Mouse (Mus musculus): ENCODE data around the gene Fkbp15.

The Fkbp15 gene

DNA sequence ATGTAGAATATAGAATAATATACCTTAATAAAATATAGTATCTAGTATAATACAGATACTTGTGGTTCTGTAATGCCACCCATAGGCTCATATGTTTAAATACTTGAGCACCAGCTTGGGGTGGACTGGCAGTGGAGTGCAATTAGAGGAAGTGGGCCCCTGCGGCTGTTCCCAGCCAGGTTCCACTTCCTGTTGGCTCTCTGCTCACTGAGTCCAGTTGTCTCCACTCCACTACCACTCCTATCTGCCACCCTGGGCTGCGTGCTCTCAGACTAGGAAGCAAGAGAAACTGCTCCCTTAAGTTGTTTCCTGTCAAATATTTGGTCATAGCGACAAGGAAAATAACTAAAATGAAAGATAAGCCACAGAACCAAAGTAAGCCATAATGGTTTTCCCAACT, 37.7 kb downstream of the Fkbp15 start:
- DNase-seq (ENCODE audit: extremely low read depth, low read depth), result no peak

- no peak for DNase-seq (ENCODE audit: extremely low read depth, low read depth)
Measured at GRCm38 (mm10) chr4:62318294-62318693, 42.1 kb downstream of the Fkbp15 start.

- DNase-seq (ENCODE audit: extremely low read depth, low read depth), result no peak
Measured at GRCm38 (mm10) chr4:62316456-62316855, 43.9 kb downstream of the Fkbp15 start.

- no peak for DNase-seq (ENCODE audit: extremely low read depth, low read depth)
Measured at GRCm38 (mm10) chr4:62314516-62314915, 45.8 kb downstream of the Fkbp15 start.

DNA sequence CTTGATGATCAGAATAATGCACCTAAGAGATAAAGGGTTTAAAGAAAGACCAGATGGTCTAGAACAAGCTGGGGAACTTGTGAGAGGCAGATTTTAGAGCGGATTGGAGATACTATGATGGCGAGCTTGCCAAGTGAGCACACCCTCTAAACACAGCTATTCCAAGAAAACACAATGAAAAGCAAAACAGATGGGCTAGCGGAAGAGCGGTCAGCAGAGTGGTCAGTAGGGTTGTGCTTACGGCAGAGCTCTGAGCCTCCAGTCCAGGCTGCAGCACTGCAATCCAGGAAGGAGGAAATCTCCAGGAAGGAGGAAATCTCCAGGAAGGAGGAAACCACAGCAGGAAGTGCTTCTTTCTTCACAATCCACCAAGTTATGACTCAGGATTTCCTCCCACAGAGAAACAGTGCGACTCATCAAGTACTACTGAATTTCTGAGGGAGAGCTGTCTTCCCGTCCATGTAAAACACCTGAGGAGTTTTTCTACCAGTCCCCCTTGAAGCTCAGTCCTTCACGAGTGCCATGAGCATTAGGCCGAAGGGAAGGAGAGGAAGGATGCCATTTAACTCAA, 46.6 kb downstream of the Fkbp15 start:
- DNase-seq (ENCODE audit: extremely low read depth, low read depth), result no peak

DNA sequence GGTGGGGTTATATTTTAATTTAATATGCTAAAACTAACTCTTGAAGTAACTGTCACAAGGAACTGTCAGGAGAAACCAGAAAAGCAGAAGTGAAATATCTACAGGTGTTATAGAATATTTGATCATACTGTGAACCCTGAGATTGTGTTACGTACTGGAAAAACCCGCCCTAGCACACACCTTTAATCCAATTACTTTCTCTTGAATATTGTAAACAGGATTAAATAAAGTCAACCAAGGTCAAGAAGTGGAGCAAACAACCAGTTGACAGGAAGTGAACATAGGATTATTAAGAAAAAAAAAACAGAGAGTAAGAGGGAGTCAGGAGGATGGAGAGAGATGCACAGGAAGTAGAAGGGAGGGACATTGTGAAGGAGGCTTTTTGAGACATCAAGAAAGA, 47.5 kb downstream of the Fkbp15 start:
- no peak for DNase-seq (ENCODE audit: extremely low read depth, low read depth)

DNA sequence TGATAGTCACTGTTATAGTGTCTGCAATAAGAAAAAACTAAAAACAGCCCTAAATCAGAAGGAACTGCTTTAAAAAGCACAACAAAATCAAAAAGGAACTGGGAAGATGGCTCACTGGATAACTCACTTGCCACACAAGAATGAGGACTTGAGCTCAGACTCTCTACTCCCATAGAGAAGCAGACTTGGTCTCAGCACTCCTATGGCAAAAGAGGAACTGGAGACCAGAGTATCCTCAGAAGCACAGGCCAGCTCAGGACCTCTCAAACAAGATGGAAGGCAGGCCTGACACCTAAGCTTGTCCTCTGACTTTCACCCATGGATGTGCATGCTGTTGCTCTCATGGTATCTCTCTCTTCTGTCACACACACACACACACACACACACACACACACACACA, 51.9 kb downstream of the Fkbp15 start:
- no peak for DNase-seq (ENCODE audit: extremely low read depth, low read depth)

DNA sequence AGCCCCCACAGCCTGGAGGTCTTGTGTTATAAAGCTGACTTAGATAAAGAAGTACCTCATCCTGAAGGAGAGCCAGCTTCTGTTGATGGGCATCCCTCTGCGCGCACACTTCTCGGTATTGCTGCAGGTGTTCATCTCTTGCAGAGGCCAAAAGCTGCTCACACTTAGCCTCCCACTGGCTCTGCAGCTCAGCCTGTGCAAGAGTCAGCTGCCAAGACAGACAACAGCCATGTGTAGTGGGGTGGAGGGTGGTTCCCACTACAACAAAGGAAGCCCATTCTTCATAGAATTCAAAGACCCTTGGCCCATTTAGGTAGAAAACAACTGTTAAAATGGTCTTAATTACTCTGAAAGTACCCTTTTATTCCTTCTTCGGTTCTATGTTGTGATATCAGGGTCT, 53.5 kb downstream of the Fkbp15 start:
- DNase-seq (ENCODE audit: extremely low read depth, low read depth), result no peak

- DNase-seq (ENCODE audit: extremely low read depth, low read depth), result no peak
Measured at GRCm38 (mm10) chr4:62306301-62306700, 54.0 kb downstream of the Fkbp15 start.

- DNase-seq (ENCODE audit: extremely low read depth, low read depth), result no peak
Measured at GRCm38 (mm10) chr4:62303288-62303687, 57.1 kb downstream of the Fkbp15 start.

DNA sequence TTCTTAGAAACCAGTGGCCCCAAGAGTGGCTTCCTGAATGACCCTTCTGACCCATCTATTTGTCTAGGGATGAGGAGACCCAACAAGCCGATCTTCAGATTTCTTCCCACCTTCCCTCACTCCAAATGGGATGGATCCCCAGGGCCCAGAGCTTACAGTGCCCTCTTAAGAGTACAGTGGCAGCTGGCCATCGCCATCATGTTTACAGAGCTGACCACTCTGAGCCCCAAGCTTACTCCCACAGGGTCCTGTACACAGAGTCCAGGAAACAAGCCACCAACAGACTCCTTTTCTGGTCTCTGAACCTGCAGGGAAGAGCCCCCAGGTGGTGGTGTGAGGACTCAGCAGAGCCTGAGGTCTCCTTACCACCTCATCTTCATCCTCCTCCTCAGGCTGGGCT, 57.6 kb downstream of the Fkbp15 start:
- DNase-seq (ENCODE audit: extremely low read depth, low read depth), result no peak

DNA sequence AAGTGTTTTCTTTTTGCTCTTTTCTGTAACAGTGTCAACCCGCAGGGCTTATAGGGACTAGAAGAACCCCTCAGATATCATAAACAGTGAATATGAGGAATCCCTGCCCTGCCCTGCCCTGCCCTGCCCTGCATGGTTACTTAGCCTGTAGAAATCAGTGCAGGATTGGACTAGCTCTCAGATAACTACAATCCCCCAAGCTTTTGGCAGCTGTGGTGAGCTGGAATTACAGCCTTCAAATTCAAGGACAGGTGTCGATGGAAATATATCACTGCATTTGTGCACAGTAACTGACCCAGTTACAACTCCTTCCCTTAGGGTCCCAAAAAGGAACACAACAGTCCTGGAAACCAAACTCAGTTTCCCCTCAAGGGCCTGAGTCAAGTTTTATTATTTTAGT, 60.3 kb downstream of the Fkbp15 start:
- DNase-seq (ENCODE audit: extremely low read depth, low read depth), result no peak

DNA sequence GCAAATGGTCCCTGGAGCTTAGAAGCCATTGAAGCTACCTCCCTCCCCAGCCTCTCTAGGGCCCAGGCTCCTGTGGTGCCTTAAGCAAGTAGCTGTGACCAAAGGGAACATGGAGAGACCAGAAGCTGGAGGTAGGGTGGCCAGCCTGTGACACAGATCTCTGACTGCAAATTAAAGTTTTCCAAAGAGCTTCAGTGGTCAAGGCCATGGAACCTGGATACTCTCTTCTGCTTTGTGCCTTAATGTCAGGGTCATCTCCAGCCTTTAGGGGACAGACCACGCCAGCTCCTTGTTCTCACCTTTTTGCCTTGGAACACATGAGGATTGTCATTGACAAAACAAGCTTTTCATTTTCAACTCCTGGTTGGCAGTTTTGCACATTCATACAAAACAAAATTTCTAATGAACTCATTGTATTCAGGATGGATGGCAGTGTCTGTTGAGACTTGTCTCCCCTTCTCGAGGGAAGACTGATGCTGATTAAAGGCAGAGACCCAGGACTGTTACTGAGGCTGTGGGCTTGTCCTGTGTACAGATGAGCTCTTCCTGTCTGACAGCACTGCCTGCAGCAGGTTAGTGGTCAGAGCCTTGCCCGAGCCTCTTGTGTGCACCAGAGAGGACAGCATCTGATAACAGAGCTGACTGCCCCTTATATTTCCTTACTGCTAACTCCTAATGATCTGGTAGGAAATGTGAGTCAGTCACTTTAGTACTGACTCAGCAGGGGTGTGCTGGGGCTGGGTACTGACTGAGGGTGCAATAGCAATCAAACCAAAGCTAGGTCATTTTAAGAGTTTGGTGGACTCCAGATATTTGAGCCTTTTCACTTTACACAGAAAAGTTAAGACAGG, 62.8 kb downstream of the Fkbp15 start:
- DNase-seq (ENCODE audit: extremely low read depth, low read depth), result no peak

- no peak for DNase-seq (ENCODE audit: extremely low read depth, low read depth)
Measured at GRCm38 (mm10) chr4:62294741-62295140, 65.6 kb downstream of the Fkbp15 start.

DNA sequence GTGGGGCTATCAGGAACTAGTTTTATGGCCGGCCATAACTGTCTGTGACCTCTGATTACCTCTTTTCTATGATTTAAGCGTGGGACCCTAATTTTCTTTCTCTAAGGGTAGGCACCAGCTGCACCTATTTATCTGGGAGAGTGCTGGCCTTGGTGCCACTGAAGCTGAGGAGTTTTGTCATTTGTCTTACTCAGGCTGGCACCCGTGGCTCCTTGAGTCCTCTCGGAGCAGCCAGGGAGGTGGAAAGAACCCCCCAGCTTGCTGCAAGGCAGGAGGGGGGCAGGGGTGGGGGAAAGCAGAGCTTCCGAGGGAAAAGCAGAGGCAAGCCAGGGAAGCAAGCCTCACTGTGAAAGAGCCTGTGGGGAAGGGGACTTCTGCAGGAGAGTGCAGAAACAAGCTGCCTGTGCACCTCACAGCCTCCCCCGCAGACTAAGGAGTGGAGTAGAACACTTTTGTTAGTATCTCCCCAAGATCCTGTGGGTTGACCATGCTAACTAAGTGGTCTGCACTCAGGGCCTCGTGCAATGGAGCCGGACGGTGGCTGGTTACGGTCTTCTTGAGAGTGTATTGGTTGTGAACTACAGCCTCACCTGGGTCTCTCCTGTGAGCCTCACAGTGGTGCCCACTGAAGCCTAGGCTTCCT, 67.0 kb downstream of the Fkbp15 start:
- DNase-seq (ENCODE audit: extremely low read depth, low read depth), result no peak

- no peak for DNase-seq (ENCODE audit: extremely low read depth, low read depth)
Measured at GRCm38 (mm10) chr4:62292461-62293180, 67.7 kb downstream of the Fkbp15 start.

DNA sequence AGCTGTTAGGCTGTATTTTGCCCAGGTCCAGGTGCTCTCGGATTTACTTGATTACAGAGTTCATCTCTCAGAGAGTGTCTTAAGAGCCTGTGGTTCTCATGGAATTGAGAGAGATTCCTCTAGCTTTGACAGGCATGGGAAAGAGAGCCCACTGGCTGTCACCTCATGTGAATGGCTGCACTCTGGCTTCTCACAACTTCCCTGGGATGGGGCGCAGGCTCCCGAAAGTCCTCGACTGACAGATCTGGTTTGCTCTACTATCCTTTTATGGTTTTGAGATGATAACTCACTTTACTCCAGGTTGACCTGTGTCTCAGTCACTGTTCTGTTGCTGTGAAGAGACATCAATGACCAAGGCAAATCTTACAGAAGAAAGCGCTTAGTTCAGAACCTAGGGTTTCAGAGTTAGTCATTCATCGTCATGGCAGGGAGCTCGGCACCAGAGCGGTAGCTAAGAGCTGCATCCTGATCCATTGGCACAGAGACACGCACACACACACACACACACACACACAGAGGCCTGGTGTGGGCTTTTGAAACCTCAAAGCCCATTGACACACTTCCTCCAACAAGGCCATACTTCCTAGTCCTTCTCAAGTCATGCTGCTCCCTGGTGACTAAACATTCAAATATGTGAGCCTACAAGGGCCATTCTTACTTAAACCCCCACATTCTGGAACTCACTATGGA, 69.4 kb downstream of the Fkbp15 start:
- no peak for DNase-seq (ENCODE audit: extremely low read depth, low read depth)

DNA sequence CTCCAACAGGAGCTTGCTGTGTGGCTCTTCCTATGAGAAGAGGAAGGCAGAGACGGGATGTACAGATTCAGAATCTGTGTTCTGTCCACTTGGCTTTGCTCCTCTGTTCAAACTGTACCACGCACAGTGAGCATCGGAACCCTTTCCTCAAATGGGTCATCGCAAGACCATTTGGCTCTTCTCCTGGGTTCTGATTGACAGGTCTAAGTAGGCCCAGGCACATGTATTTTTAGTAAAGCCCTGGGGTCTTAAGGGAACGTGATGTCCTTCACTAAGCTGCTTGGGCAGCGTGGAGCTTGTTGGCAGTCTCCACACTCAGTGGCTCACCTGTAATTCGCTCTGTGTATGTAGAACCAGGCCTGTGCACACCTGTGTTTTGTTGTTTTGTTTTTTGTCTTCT, 71.1 kb downstream of the Fkbp15 start:
- no peak for DNase-seq (ENCODE audit: extremely low read depth, low read depth)

DNA sequence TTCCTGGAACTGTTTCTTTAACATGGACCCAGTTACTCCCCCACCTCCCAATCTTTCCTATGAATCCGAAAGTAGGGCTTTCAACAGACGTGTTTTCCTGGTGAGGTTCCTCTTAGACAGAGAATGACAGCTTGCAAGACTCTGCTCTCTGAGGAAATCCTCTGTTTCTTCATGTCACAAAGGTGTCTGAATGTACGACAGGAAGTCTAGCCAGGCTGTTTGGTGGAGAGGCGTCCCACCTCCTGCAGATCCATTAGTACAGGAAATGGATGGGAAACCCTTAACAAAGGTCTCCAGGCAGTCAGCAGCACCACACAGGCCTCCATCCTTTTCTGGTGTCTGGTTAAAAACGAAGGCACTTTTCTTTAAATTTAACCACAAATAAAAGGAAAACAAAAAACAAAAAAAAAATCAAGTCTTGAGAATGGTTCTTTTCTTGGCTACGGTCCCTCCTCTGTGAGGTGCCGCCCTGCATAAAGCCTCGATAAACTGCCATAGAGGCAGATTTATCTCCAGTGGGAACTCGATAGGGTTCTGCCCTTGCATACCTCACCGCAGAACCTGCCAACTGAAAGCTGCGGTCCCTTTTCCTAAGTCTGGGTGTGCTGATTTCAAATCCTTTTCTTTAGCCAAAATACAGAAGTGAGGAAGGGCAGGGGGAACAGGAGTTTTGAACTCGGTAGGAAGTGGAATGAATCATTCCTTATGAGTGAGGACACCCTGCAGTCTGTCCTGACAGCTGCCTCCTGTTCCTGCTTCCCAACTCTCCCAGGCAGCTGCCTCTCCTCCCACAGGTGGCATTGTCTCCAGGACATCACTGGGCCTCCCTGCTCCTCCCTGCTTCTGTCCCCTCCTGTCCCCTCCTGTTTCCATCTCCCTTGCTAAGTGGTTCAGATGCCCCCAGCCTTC, 73.1 kb downstream of the Fkbp15 start:
- no peak for DNase-seq (ENCODE audit: extremely low read depth, low read depth)

DNA sequence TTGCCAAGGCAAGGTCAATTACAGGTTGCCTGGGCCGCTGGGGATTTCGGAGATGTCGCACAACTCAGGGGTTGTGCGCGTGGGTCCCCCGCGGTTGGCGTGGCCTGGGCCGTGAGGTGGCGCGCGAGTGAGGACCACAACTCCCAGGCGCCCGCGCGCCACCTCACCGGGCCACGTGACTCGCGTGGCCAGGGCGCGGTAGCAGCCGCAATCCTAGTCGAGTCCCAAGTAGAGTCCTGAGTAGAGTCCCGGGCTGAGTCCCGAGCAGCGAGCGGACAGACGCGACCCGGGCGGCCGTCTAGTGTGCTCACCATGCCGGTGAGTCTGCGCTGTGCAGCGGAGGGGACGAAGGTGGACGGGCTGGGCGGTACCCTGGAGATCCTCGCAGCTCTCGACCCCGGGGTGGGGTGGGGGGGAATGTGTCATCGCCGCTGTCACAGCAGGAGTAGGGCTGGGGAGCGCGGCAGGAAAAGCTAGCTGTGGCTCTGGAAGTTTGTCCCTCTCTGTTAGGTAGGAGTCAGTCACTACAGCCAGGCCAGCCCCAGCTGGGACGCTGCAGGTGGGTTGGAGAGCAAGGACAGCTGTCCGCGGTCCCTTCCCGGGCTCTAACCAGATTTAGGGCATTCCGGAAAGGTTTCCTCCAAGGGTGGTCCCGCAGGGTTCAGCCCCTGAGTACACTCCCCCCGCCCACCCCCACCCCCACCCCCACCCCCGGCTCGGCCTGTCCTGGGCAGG, 73.9 kb downstream of the Fkbp15 start:
- DNase-seq (ENCODE audit: extremely low read depth, low read depth), result no peak
